Mouse (Mus musculus): ENCODE data around the gene Cpxm1. TPM values are rescaled to one million over a fixed set of nuclear protein-coding genes. Genes with fewer than 3 reads are reported as not detected.

Gene Cpxm1
- 0.30 and 0.91 TPM in 2 replicates for polyA plus RNA-seq (2012; ENCODE audit: low replicate concordance)

GRCm38 (mm10) chr2:130397186-130397985 lies at the start of gene Cpxm1:
TSS of gene Cpxm1 (minus strand) at chr2:130397574.

GRCm38 (mm10) chr2:130424126-130424853 lies 26.9 kb upstream of the Cpxm1 start, which contains the start of the genes Vps16 and Pced1a:
TSS of gene Vps16 (plus strand) at chr2:130424339.
TSS of gene Pced1a (minus strand) at chr2:130424701.

DNA sequence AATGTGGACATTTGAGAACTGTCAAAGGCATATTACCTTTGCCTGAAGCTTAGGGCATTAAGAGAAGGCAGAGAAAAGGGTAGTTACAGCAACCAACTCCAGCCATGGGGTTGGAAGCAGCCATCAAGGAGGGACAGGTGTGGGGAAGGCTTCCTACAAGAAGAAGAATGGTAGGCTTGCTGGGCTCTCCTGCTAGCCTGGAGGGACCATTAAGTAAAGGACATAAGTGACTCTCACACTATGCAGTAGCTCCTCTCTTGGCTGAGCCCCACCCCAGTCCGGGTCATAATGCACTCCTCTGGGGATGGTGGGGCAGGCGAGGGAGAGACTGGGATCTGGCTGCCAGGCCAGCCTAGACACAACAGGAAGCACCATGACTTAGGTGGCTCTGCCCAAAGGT lies 8.8 kb upstream of the Cpxm1 start, which contains the start of gene Tmem239:
TSS of gene Tmem239 (plus strand) at position 301 of the 400 bp plus-strand sequence.

DNA sequence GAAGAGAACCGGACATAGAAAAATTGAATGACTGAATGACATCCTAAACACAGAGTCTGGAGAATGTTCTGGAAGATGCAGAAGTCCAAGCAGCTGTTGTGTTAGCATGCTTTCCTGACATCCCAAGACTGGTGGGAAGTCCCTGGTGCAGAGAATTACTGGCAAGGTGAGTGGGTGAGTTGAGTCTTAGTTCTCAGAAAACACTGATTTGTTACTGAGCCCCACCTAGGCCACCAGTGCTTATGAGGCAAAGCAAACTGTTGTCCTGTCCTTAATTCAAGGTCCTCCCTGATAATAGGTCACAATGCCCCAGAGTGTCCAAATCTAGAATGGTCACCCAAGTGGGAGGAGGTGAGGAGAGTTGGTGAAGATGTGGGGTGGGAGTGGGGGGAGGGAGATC lies 7.6 kb upstream of the Cpxm1 start, which contains the start of the genes Gm28372 and 1700020A23Rik:
TSS of gene Gm28372 (plus strand) at position 301 of the 400 bp plus-strand sequence.
TSS of gene 1700020A23Rik (plus strand) at position 321 of the 400 bp plus-strand sequence.

Other genes starting within 250 kb of the Cpxm1 start
- 553 and 601 TPM in 2 replicates for gene Snrpb, start 218.2 kb downstream of the Cpxm1 start, polyA plus RNA-seq (2012; ENCODE audit: low replicate concordance)
- gene Tmc2, start 202.4 kb downstream of the Cpxm1 start, polyA plus RNA-seq (2012; ENCODE audit: low replicate concordance), result not detected in 2 replicates
- gene Nop56, start 123.1 kb downstream of the Cpxm1 start, polyA plus RNA-seq (2012; ENCODE audit: low replicate concordance), result 42.9 and 177 TPM in 2 replicates
- 18.5 and 35.0 TPM in 2 replicates for gene Idh3b, start 113.0 kb downstream of the Cpxm1 start, polyA plus RNA-seq (2012; ENCODE audit: low replicate concordance)
- gene Ebf4, start 102.4 kb downstream of the Cpxm1 start, polyA plus RNA-seq (2012; ENCODE audit: low replicate concordance), result 0.12 and 0.20 TPM in 2 replicates
- not detected in 2 replicates for gene Gm28372, start 7.7 kb upstream of the Cpxm1 start, polyA plus RNA-seq (2012; ENCODE audit: low replicate concordance)
- not detected in 2 replicates for gene 1700020A23Rik, start 7.7 kb upstream of the Cpxm1 start, polyA plus RNA-seq (2012; ENCODE audit: low replicate concordance)
- not detected in 2 replicates for gene Tmem239, start 8.9 kb upstream of the Cpxm1 start, polyA plus RNA-seq (2012; ENCODE audit: low replicate concordance)
- 7.0 and 7.9 TPM in 2 replicates for gene Vps16, start 26.8 kb upstream of the Cpxm1 start, polyA plus RNA-seq (2012; ENCODE audit: low replicate concordance)
- 6.0 and 7.3 TPM in 2 replicates for gene Pced1a, start 27.1 kb upstream of the Cpxm1 start, polyA plus RNA-seq (2012; ENCODE audit: low replicate concordance)
- 9.8 and 19.8 TPM in 2 replicates for gene Ptpra, start 52.7 kb upstream of the Cpxm1 start, polyA plus RNA-seq (2012; ENCODE audit: low replicate concordance)
- 88.7 and 188 TPM in 2 replicates for gene Mrps26, start 166.2 kb upstream of the Cpxm1 start, polyA plus RNA-seq (2012; ENCODE audit: low replicate concordance)
- 0.73 TPM in 1 of 2 replicates, not detected in the other for gene Oxt, start 178.6 kb upstream of the Cpxm1 start, polyA plus RNA-seq (2012; ENCODE audit: low replicate concordance)
- gene Avp, start 185.0 kb upstream of the Cpxm1 start, polyA plus RNA-seq (2012; ENCODE audit: low replicate concordance), result not detected in 2 replicates
- 0.09 and 1.7 TPM in 2 replicates for gene Fastkd5, start 232.5 kb upstream of the Cpxm1 start, polyA plus RNA-seq (2012; ENCODE audit: low replicate concordance)
- gene Ubox5, start 232.5 kb upstream of the Cpxm1 start, polyA plus RNA-seq (2012; ENCODE audit: low replicate concordance), result 2.0 and 3.0 TPM in 2 replicates
- 4.3 and 5.1 TPM in 2 replicates for gene Lzts3, start 245.2 kb upstream of the Cpxm1 start, polyA plus RNA-seq (2012; ENCODE audit: low replicate concordance)